Mouse (Mus musculus): ENCODE results near the gene Slc2a1.

GRCm38 (mm10) chr4:119183525-119183924 is 75.0 kb downstream of the Slc2a1 start:
- TF ChIP-seq CTCF (conservative IDR thresholded peaks at IDR 0.05; ENCODE audit: low read length) (no peak), POU5F1 (IDR thresholded peaks at IDR 0.05; ENCODE audit: borderline replicate concordance, low read length) (no peak)
